Mouse (Mus musculus) R1 (cell line): Measurements from ENCODE around the gene Grm5.

Experiments
- DNase-seq: peaks from one replicate; pipeline ENCODE4 v3.0.0-alpha.2; 2018; ENCODE audit warnings: low read depth, low spot score

Gene Grm5

DNA sequence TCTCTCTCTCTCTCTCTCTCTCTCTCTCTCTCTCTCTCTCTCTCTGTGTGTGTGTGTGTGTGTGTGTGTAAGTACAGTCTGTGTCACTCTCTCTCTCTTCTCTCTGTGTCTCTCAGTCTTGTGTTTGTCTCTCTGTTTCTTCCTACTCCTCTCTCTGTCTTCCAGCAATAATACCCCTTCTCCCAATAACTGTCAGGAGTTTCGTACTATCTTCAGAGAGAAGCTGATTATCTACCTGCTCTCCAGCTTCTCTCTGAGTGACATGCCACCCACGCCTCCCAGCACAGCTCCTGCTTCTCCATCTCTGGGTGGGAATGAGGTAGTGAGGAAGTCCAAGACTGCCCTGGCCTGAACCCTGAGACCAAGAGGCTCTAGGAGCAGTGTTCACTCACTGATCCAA is at the start of gene Grm5:
Grm5 (plus strand) TSS at position 301 of the 400 bp plus-strand sequence.
- no peak for DNase-seq

DNA sequence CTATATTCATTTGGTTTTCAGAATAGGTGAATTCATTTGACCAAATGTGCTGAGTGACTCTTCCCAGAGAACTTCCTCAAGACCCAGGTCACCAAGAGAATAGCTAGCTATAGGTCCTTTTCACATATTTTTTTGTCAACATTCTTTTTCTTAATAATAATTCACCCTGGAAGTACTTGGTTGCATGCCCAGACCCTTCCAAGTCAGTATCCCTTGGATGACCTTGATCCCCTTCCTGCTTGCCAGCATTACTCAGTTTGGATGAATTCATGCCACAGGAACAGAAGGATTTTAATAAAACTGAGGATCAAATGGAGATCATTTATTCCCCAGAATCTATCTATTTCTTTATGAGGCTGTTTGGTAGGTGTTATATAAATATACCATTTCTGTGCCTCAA is 44.9 kb upstream of the Grm5 start:
- DNase-seq, result no peak

DNA sequence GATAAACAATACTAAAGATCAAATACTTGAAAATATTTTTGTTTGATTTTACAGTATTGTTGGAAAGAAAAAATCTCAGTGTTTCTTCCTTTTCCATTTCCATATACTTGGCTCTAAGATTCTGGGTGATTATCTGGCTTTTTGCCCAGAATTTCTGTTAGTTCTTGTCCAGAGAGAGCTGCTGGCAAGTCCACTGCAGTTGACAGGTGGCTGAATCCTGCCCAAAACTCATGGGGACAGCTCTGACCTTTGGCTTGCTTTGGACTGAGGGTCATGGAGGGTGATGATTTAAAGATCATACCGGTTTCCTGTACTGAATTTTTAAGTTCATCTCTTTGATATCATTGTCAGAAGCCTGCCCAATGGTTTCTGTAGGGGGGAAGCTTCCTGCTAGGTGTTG is 18.7 kb upstream of the Grm5 start:
- DNase-seq, result no peak

DNA sequence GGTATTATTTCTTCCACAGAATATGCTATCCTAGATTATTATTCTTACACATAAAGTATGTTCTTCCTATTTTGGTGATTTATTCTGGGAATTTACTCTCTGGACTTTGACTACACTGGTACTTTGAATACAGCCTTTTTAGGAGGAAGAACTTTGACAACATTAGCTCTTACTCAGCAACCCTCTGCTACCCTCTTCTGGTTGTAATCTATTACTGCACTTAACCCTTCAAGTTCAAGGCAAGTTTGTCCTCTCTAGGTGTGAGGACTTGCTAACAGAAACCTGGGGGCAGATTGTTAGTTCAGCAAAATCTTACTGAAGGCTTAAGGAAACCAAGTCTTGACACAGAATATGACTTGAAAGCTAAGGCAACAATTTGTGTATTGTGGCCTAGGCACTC is 17.5 kb upstream of the Grm5 start:
- DNase-seq, result peak; percentile 61

DNA sequence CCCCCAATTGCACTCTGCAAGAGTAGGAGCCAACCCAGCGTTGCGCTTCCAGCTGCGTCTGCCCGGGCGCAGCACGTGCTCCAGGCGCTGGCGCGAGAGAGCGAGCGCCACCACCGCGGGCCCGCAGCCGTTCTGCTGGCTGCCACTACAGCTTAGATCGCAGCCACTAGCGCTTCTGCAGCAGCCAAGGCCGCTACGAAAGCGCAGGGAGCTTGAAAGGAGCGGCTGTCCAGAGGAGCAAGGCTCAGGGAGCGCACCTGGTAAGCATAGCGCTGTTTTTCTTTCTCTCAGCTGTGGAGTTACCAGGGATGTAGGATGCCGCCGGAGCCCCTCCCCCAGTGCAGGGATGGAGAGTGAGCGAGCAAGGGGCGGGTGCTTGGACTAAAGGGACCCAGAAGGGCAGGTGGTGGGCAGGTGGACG is 323 bp downstream of the Grm5 start:
- DNase-seq, result peak; percentile 17

DNA sequence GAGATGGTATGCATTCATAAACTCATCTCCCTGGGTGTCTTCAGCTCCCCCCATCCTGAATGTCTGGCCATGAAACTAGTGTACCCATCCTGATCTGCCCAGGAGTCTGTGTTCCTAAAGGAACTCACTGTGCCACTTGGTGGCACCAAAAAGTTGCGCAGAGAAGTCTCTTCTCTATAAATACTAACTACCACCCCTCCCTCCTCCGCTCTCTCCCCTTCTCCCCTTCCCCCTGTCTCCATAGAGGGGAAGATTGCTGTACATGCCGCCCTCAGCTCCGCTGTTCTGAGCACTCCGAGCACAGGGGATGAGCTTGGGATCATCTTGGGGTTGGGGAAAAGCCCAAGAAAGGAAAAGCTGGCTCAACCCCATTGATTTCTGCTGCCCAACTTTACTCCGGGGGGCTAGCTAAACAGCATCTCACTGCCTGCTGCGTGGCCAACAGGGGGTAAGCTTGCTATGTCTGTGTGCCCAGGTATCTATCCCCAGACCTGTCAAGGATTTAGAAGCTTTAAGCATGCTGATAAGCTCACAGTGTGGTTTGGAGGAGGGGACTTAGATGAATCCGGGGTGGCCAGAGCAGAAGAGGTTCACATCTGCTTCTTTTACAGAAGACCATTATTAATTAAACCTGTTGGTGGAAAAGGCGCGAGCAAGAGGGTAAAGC is 2.4 kb downstream of the Grm5 start:
- no peak for DNase-seq

DNA sequence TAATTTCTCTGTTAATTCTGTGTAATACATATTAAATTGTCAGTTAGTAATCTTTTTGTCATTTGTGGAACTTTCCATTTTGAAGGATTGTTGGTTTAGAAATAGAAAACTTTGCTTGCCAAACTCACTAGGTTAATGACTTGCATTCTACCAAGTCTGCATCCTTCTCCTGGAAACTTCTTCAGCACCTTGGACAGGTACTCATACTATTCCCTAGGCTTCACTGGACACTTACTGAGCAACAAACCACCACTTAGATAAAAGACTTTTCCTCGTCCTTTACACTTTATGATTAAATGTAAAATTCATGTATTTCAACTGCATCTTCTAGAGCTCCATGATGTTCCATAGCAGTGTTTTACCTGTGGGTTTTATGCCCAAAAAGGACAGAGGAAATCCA is 4.0 kb downstream of the Grm5 start:
- peak; percentile 44 for DNase-seq

DNA sequence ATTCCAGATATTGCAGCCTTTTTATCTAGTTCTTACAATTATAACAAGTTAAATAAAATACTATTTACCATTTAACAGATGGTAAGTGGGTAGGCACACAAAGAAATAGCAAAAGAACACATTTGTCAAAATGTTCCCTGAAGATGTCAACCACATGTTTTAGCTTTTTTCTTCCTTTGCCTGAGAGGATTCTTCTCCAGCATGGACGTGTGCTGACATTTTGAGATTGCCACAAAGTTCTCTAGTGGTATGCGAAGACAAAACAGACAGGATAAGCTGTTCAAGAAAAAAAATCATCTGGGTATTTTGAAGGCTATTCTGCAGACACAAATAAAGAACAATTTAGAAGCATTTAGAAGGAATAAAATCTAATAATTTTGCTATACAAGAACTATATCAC is 42.3 kb downstream of the Grm5 start:
- no peak for DNase-seq

DNA sequence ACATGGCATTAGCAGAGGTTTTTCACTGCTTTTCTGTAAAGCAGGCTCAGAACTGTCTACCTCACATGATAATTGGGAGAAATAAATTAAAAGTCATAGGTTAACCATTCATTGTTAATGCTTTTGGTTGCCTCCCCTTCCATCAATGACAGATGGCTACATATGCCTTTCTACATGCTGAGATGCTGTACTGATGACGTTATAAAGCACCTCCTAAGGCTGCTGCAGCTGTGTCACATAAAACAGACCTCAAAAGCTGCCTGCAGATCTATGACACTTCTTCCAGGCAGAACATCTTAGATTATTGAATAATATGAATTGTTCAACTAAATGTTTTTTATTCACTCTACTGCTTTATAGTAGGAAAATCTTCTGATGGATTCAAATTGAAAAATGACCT is 51.6 kb downstream of the Grm5 start:
- DNase-seq, result no peak

DNA sequence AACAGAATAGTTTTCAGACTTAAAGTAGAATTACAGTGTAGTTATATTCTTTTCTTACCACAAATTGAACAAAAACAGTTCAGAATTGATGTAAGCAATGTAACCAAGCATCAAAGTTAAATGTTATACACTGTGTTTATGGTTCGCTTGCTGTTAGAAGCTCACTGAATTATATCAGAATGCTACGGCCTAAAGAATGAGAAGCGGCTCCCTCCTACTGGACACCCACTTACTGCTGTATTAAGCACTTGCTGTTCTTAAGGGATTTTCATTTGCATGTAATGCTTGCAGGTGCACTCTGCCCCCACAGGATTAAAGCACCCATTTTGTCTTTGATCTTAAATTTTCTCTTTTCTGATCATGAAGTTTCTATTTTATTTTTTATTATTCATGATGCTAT is 66.6 kb downstream of the Grm5 start:
- no peak for DNase-seq

DNA sequence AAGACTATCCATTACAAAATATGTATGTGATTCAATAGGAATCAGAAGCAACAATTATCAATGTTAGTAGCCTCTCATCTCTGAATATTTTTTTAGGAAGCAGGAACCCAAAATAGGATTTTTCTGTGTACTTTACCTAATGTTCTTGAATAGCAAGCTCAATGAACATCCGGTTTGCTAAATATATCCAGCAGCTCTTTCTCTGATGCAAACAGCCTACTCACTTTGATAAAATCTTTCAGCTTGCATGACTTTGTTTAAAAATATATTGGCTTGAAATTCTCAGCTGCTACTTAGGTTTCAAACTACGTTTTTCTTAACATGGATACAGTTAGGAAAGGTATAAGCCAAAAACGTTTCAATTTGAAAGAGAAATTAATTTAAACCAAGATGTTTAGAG is 77.8 kb downstream of the Grm5 start:
- DNase-seq, result no peak

DNA sequence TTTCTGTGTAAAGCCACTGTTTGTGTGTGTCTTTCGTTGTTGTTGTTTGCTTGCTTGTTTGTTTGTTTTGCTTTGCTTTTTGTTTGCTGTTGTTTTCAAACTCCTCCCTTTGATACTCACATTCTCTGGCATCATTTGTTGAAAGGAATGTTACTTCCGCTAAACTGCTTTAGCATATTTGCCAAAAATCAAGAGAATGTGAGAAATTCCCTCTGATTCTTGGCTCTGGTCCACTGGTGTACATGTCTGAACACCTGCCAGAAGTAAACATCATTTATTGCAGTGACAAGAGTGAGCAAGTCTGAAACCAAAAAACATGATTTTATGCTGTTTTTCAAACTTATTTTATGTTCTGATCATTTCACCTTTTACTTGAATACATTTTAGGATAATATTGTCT is 80.1 kb downstream of the Grm5 start:
- no peak for DNase-seq

DNA sequence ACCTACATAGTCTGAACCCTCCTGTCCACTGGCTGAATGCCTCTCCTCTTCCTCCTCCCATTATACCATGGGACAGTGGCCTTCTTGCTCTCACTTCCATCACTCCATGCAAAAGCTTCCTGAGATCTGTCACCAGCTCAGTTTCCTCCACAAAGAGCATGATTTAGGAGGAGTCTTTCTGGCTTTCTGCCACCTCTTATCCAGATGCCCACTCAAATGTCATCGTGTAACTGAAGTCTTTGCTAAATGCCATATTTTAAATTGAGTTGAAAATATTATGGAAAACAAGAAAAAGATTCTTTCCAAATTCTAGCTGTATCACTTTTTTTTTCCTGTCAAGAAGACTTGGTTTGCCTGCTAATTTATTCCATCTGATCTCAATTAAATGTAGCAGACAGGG is 132.4 kb downstream of the Grm5 start:
- no peak for DNase-seq

DNA sequence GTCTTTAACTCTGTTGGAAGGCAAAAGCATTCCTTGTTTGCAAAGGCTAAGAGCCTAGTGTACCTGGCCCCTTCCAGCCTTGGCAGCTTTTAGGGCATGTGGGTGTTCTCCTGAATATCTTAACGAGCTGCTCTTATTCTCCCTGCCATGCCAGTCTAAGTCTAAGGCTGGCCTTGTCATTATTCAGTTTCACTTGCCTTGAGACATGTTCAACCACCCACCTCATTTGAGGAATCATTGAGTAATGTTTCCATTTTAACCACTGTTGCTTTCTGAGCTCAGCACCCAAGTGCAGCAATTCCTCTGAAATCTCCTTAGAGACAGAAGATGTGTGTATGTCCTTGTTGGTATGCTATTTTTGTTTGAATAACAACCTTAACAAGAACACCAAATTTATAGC is 134.7 kb downstream of the Grm5 start:
- DNase-seq, result no peak

DNA sequence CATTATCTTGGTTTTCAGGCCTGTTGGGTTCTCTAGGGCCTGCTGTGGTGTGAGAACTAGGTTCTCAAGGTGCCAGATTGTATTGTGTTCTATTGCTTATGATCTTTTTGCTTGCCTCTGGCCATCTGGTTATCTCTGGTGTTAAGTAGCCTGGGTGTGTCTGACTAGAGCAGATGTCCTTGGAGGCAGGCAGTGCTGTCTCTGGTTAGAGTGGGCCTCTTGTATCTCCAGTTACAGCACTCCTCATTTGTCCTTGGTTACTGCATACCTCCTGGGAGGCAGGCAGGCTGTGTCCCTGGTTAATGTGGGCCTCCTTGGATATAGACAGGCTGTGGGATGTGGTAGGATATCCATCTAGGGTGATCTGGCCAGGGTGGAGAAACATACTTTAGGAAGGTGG is 150.5 kb downstream of the Grm5 start:
- DNase-seq, result peak; percentile 1

DNA sequence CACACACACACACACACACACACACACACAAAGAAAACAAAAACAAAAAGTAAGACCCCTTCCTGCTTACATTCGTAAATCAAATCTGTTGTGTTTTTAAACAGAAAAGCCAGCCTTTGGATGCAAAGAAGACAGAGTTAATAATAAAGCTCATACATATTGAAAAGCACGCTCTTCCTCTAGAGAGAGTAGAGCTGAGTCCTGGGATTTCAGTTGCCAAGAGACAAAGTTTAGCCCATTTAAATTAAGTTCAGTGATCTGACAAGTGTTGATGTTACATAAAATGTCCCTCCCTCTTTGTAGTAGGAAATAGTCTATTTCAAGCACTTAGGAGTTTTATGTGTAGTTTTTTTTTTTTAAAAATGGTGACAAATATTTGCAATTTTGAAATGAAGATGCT is 178.0 kb downstream of the Grm5 start:
- DNase-seq, result no peak

DNA sequence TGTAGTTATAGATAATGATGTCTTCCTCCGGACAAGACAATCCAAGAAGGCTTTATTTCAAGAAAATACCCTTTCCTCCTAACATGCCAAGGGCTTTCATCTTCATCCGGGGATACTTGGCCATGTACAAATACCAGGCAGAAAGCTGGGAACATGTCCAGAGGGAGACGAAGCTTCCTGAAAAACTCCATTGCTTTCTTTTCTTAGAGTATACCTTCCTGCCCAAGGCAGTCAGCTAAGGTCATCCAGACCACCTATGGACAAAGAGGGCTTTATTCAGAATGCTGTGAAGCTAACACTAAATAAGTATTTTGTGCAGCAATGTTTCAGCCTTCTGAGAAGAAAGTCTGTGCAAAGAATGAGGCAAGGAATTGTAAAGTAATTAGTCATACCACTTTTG is 178.4 kb downstream of the Grm5 start:
- DNase-seq, result no peak

DNA sequence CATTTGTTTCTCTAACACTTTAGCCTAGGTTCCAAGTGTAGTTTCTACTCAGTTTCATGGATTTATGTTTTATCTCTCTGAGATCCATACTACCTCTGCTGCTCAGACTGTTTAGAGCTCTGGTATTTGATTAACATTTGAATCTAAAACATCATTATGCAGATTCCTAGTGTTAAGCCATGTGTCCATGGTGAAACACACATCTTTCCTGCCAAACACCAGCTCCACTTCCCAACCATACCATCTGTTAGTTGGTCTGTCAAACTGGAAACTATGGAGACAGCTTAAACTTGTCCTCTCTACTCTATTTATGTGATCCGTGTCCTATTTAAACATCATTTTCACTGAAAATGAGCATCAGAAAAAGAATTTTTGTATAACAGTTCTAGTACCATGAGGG is 203.6 kb downstream of the Grm5 start:
- DNase-seq, result no peak

DNA sequence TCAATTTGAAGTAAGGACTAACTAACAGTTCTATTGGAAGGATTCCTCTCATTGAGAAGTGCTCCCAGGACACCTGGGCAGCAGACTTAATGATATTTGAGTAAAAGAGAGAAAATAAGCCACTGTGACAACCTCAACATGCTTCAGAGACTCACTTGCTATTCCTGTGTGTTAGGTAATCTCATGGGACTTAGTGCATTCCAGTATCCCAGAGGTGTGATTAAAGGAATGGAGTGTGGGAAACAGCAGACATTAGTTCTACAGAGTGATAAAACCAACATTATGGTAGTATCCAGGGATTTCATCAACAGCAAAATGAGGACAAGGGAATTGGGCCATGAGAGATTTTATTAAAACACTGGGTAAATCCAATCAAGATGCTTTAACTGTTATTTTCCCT is 205.0 kb downstream of the Grm5 start:
- DNase-seq, result no peak

DNA sequence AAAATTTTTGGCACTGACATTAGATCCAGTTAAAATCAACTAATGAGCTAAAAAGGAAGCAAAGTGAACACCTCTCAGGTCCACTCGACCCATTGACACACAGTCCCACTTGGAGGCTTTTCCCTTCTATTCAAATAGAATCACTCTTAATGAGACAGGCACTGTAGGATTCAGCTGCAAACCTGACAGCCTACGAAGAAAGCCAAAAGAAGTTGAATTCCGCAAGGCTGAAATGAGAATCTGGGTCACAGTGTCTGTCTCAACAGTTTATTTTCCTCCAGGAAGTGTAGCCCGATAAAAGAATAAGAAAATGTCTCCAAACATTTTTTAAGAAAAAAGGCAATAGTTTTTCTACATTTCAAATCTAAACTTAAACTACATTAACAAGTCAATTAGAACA is 209.9 kb downstream of the Grm5 start:
- DNase-seq, result no peak

DNA sequence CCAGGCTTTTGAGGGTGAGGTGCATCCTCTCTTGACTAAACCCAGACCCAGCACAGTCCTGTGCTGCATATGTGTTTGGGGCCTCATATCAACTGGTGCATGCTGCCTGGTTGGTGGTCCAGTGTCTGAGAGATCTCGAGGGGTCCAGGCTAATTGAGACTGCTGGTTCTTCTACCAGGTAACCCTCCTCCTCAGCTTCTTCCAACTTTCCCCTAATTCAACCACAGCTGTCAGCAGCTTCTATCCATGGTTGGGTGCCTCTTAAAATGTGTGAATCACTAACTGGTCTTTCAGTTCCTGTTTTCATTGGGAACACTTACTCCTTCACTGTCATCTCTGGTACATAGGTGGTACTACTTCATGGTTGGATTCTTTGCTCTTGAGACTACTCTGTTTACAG is 240.9 kb downstream of the Grm5 start:
- DNase-seq, result no peak

DNA sequence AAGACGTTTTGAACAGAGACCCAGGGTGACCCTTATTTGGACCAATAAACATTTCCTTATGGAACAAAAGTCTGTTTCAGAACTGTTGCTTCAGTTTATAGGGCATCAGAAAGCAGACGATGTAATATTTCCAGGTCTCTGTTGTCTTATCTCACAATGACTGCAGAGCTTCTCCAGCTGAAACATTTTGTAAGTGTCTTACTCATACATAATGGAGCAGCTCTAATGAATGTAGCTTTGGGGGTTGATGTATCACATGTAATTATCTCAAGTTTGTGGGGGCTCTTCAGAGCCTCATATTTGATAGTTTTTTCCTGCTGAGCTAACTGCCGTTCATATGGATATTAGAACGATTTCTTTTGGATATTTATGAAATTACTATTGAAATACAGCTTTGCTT is 250.7 kb downstream of the Grm5 start:
- no peak for DNase-seq

DNA sequence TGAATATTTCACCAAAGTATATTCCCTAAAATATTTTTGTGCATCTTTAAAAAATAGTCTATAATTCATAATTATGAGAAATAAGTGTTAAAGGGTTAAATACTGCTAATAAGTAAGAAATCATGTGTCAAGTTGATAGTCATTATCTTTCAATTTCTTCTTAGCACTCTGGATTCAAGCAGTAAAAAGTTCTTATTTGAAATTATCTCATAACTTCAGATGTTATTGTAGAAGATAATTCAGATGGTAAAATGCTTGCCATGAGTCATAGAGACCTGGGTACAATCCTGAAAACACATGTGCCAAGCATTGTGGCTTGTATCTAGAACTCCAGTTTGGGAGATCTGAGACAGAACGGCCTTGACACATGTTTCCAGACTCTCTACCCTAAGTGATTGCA is 254.6 kb downstream of the Grm5 start:
- no peak for DNase-seq

DNA sequence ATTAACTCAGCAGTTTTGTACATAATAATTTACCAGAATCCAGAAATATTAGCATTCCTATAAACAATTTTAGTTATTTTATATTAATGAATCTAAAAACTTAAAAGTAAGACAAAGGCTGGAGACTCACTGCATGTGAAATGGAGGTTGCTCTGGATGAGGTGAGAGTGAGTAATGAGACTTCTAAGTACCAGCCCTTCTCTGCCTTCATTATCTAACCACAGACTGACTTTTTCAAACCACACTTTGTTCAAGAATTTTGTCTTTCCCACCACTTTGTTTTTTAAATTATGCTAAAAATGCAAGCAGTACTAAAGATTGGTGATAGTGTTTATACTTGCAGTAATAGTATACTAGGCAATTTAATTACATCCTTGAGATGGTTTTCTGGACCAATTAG is 259.5 kb downstream of the Grm5 start:
- DNase-seq, result no peak
